Mouse (Mus musculus) ES-E14 (cell line): Measurements from ENCODE around the gene BC024978. TPM values are rescaled to one million over a fixed set of nuclear protein-coding genes. Genes with fewer than 3 reads are reported as not detected.

Experiments used
- DNase-seq: peaks from one replicate; pipeline ENCODE4 v3.0.0-alpha.2; 2013; ENCODE audit warnings: low read depth, low spot score
- H3K27ac ChIP-seq: 2 replicates; pipeline ENCODE4 v1.5.1; 2012; ENCODE audit warnings: low read depth, mild to moderate bottlenecking, low read length, moderate library complexity, mixed read lengths; ENCODE audit not compliant: poor library complexity, insufficient read depth, severe bottlenecking
- H3K36me3 ChIP-seq: 2 replicates; pipeline ENCODE4 v1.6.1; 2012; ENCODE audit warnings: mild to moderate bottlenecking, low read length, moderate library complexity, mixed read lengths; ENCODE audit not compliant: control insufficient read depth, poor library complexity, insufficient read depth, severe bottlenecking
- H3K4me1 ChIP-seq, 2 experiments: fragments of 150-350 bp in 1 of 2; sonication (generic) in 1 of 2; 2 replicates each; pipeline ENCODE4 v1.6.1; 2012; ENCODE audit warnings: low read length in 2 of 2, mild to moderate bottlenecking in 1 of 2, mixed read lengths in 1 of 2; ENCODE audit not compliant: control insufficient read depth in 2 of 2, insufficient read depth in 2 of 2, poor library complexity in 1 of 2
- H3K4me3 ChIP-seq, 2 experiments: fragments of 150-350 bp in 1 of 2; sonication (generic) in 1 of 2; 2 replicates each; pipeline ENCODE4 v1.5.1; 2012; ENCODE audit warnings: low read length in 2 of 2, low read depth in 1 of 2, mild to moderate bottlenecking in 1 of 2, mixed read lengths in 1 of 2; ENCODE audit not compliant: insufficient read depth in 1 of 2, poor library complexity in 1 of 2, severe bottlenecking in 1 of 2
- H3K9ac ChIP-seq: 2 replicates; pipeline ENCODE4 v1.6.1; 2012; ENCODE audit warnings: low read depth, mild to moderate bottlenecking, low read length, mixed read lengths; ENCODE audit not compliant: poor library complexity, insufficient read depth, severe bottlenecking
- H3K9me3 ChIP-seq: fragments of 150-350 bp; sonication (generic); 2 replicates; pipeline ENCODE4 v1.6.1; 2012; ENCODE audit warnings: low read depth, mild to moderate bottlenecking, low read length; ENCODE audit not compliant: control insufficient read depth, insufficient read depth
- CHD2 ChIP-seq: IDR thresholded peaks from 2 replicates; pipeline ENCODE4 v1.6.1; 2014; ENCODE audit warnings: mild to moderate bottlenecking, low read depth, low read length, inconsistent platforms
- HCFC1 ChIP-seq: IDR thresholded peaks from 2 replicates; pipeline ENCODE4 v1.6.1; 2012; ENCODE audit warnings: low read length, inconsistent platforms, borderline replicate concordance; ENCODE audit not compliant: insufficient read depth
- MAFK ChIP-seq: IDR thresholded peaks from 2 replicates; pipeline ENCODE4 v1.6.1; 2014; ENCODE audit warnings: mild to moderate bottlenecking, low read depth, low read length, inconsistent platforms; ENCODE audit not compliant: insufficient read depth
- ZC3H11A ChIP-seq: IDR thresholded peaks from 2 replicates; pipeline ENCODE4 v1.6.1; 2012; ENCODE audit warnings: low read depth, mild to moderate bottlenecking, inconsistent platforms, low read length, borderline replicate concordance
- ZNF384 ChIP-seq: IDR thresholded peaks from 2 replicates; pipeline ENCODE4 v1.6.1; 2012; ENCODE audit warnings: low read depth, low read length, inconsistent platforms
- in situ Hi-C, 2 experiments: fragments of 600-800 bp; cut with MboI; formaldehyde crosslinking; loops; one replicate each; pipeline ENCODE4 v1.15.1; 2025; ENCODE audit warnings: low sequenced_read_pairs in 2 of 2, inconsistent platforms in 1 of 2; ENCODE audit not compliant: unreplicated experiment in 2 of 2
- total RNA-seq: library from RNA; depleted of rRNA; stranded (reverse); fragments of 300-350 nt; gene quantifications from 2 replicates; pipeline ENCODE4 v1.2.3, GENCODE M21; 2012

Gene BC024978
- total RNA-seq, 1 experiment, result 12.0 TPM

- Histone ChIP-seq H3K36me3 (no peaks in the 10 kb centered on the region; the same call in 1 of the 2 replicates), H3K9me3 (no peaks in the 10 kb centered on the region), H3K27ac (peak overlapping the region; percentile 22; the same call in 1 of the 2 replicates), H3K4me3 (peak overlapping the region; percentile 82 to 89), H3K4me1 (peaks cover 6 to 33% of the 10 kb centered on the region in 2 experiments; a peak in 3 of 4 replicates), H3K9ac (peak overlapping the region; percentile 77)
- TF ChIP-seq ZC3H11A (no peak), CHD2 (no peak), MAFK (no peak), ZNF384 (no peak), HCFC1 (no peak)
- DNase-seq, result no peak
- in situ Hi-C loops, result no loop called here
Measured at GRCm38 (mm10) chr7:27228865-27229264, 33.3 kb downstream of the BC024978 start.

- peaks cover 5 to 20% of the 10 kb centered on the region in 2 experiments; a peak in 3 of 4 replicates for H3K4me1 ChIP-seq
- in situ Hi-C loops, result no loop called here
- DNase-seq, result peak; percentile 64
Measured at GRCm38 (mm10) chr7:27230781-27231180, 35.2 kb downstream of the BC024978 start.

GRCm38 (mm10) chr7:27231693-27232331 is 36.2 kb downstream of the BC024978 start:
- 0 out of 2 replicates have a peak overlapping the region, but pooled peaks have one; percentile 34 for H3K27ac ChIP-seq
- H3K36me3 ChIP-seq, result no peaks in the 10 kb centered on the region
- no peak overlapping the region for H3K4me3 ChIP-seq
- no peak for TF ChIP-seq CHD2
- no peak for TF ChIP-seq ZC3H11A
- no peak for TF ChIP-seq HCFC1
- TF ChIP-seq ZNF384, result no peak
- TF ChIP-seq MAFK, result no peak
- in situ Hi-C loops, result no loop called here
- H3K9me3 ChIP-seq, result no peaks in the 10 kb centered on the region
- DNase-seq, result no peak
- 0 out of 2 replicates have a peak overlapping the region, but pooled peaks have one; percentile 1 for H3K9ac ChIP-seq
- H3K4me1 ChIP-seq, result peaks cover 5 to 16% of the 10 kb centered on the region in 2 experiments; a peak in 3 of 4 replicates

More at GRCm38 (mm10) chr7:27230781-27231180, 35.2 kb downstream of the BC024978 start:
- no peak overlapping the region for H3K27ac ChIP-seq
- TF ChIP-seq ZNF384 (no peak), CHD2 (no peak), MAFK (no peak), HCFC1 (no peak), ZC3H11A (no peak)
- no peak overlapping the region for H3K9ac ChIP-seq
- H3K4me3 ChIP-seq, result no peak overlapping the region
- H3K9me3 ChIP-seq, result no peaks in the 10 kb centered on the region
- no peaks in the 10 kb centered on the region for H3K36me3 ChIP-seq

GRCm38 (mm10) chr7:27232781-27233281 is 37.2 kb downstream of the BC024978 start, which contains the start of gene Coq8b:
Gene Coq8b, plus strand, starts transcription at chr7:27233023.
- in situ Hi-C loops, result no loop called here
- H3K4me1 ChIP-seq, result peaks cover 5 to 17% of the 10 kb centered on the region in 2 experiments; a peak in 3 of 4 replicates
- peak within 1 kb of the TSS; percentile 55; the same call in 1 of the 2 replicates for H3K9ac ChIP-seq
- DNase-seq, result peak; percentile 98
- H3K27ac ChIP-seq, result peak within 1 kb of the TSS; percentile 34
- TF ChIP-seq ZC3H11A, result no peak
- TF ChIP-seq MAFK, result no peak
- no peak for TF ChIP-seq CHD2
- H3K4me3 ChIP-seq, result peak within 1 kb of the TSS; percentile 57 to 61
- H3K9me3 ChIP-seq, result no peaks in the 10 kb centered on the region
- no peaks in the 10 kb centered on the region for H3K36me3 ChIP-seq
